Mouse (Mus musculus): ENCODE results near the gene Cdh13. TPM values are rescaled to one million over a fixed set of nuclear protein-coding genes. Genes with fewer than 3 reads are reported as not detected.

Gene Cdh13
- polyA plus RNA-seq, 1 experiment from 2014 or later: 18.5 TPM

GRCm38 (mm10) chr8:118838801-118839200 lies 555.3 kb downstream of the Cdh13 start:
- Histone ChIP-seq H3K4me2 (replicated peaks; ENCODE audit: low read depth) (no peak overlapping the region), H3K9me3 (ENCODE audit: control insufficient read depth, low read length) (no peaks in the 10 kb centered on the region), H3K4me3 (ENCODE audit: low read depth, low read length) (no peak overlapping the region), H3K36me3 (ENCODE audit: control insufficient read depth, insufficient read depth, low read length) (no peaks in the 10 kb centered on the region), H3K27me3 (ENCODE audit: control insufficient read depth, insufficient read depth, low read length) (no peaks in the 10 kb centered on the region), H3K27ac (replicated peaks) (no peak overlapping the region), H3K9ac (ENCODE audit: low read length) (no peak overlapping the region), H3K4me1 (replicated peaks; ENCODE audit: control insufficient read depth, insufficient read depth) (no peaks in the 10 kb centered on the region)
- DNase-seq (ENCODE audit: low spot score) (no peak), ATAC-seq (ENCODE audit: low FRiP score, low TSS enrichment) (no peak)
- TF ChIP-seq EP300 (optimal IDR thresholded peaks at IDR 0.05) (no peak), CTCF (IDR thresholded peaks at IDR 0.05; ENCODE audit: low read depth) (no peak)
- 44% methylated on average over 2 of the region's 2 CpGs for WGBS

- no peak overlapping the region for H3K27ac ChIP-seq (replicated peaks)
- no peaks in the 10 kb centered on the region for H3K36me3 ChIP-seq (ENCODE audit: control insufficient read depth, insufficient read depth, low read length)
- H3K9me3 ChIP-seq (ENCODE audit: control insufficient read depth, low read length): no peaks in the 10 kb centered on the region
- H3K4me1 ChIP-seq (replicated peaks; ENCODE audit: control insufficient read depth, insufficient read depth): no peaks in the 10 kb centered on the region
- ATAC-seq (ENCODE audit: low FRiP score, low TSS enrichment): no peak
- no peak overlapping the region for H3K4me2 ChIP-seq (replicated peaks; ENCODE audit: low read depth)
- H3K27me3 ChIP-seq (ENCODE audit: control insufficient read depth, insufficient read depth, low read length): no peaks in the 10 kb centered on the region
- no peak overlapping the region for H3K9ac ChIP-seq (ENCODE audit: low read length)
- H3K4me3 ChIP-seq (ENCODE audit: low read depth, low read length): no peak overlapping the region
- DNase-seq (ENCODE audit: low spot score): no peak
- TF ChIP-seq EP300 (optimal IDR thresholded peaks at IDR 0.05) (no peak), CTCF (IDR thresholded peaks at IDR 0.05; ENCODE audit: low read depth) (no peak)
These were observed 562.2 kb downstream of the Cdh13 start for GRCm38 (mm10) chr8:118845690-118846089.

- DNase-seq (ENCODE audit: low spot score): no peak
- TF ChIP-seq EP300 (optimal IDR thresholded peaks at IDR 0.05): no peak
- ATAC-seq (ENCODE audit: low FRiP score, low TSS enrichment): no peak
- WGBS: 56% methylated on average over 5 of the region's 5 CpGs
- H3K9ac ChIP-seq (ENCODE audit: low read length): no peak overlapping the region
- no peaks in the 10 kb centered on the region for H3K27me3 ChIP-seq (ENCODE audit: control insufficient read depth, insufficient read depth, low read length)
- H3K27ac ChIP-seq (replicated peaks): no peak overlapping the region
- H3K36me3 ChIP-seq (ENCODE audit: control insufficient read depth, insufficient read depth, low read length): no peaks in the 10 kb centered on the region
- no peak overlapping the region for H3K4me3 ChIP-seq (ENCODE audit: low read depth, low read length)
- no peak overlapping the region for H3K4me2 ChIP-seq (replicated peaks; ENCODE audit: low read depth)
- H3K4me1 ChIP-seq (replicated peaks; ENCODE audit: control insufficient read depth, insufficient read depth): no peaks in the 10 kb centered on the region
- no peaks in the 10 kb centered on the region for H3K9me3 ChIP-seq (ENCODE audit: control insufficient read depth, low read length)
These were observed 564.5 kb downstream of the Cdh13 start for GRCm38 (mm10) chr8:118848021-118848420.

GRCm38 (mm10) chr8:118849515-118849914 lies 566.0 kb downstream of the Cdh13 start:
- no peaks in the 10 kb centered on the region for H3K4me1 ChIP-seq (replicated peaks; ENCODE audit: control insufficient read depth, insufficient read depth)
- no peak overlapping the region for H3K4me2 ChIP-seq (replicated peaks; ENCODE audit: low read depth)
- H3K27me3 ChIP-seq (ENCODE audit: control insufficient read depth, insufficient read depth, low read length): no peaks in the 10 kb centered on the region
- H3K9me3 ChIP-seq (ENCODE audit: control insufficient read depth, low read length): no peaks in the 10 kb centered on the region
- no peak for ATAC-seq (ENCODE audit: low FRiP score, low TSS enrichment)
- no peaks in the 10 kb centered on the region for H3K36me3 ChIP-seq (ENCODE audit: control insufficient read depth, insufficient read depth, low read length)
- WGBS: 61% methylated on average over 3 of the region's 3 CpGs
- no peak overlapping the region for H3K4me3 ChIP-seq (ENCODE audit: low read depth, low read length)
- no peak overlapping the region for H3K9ac ChIP-seq (ENCODE audit: low read length)
- DNase-seq (ENCODE audit: low spot score): no peak
- TF ChIP-seq EP300 (optimal IDR thresholded peaks at IDR 0.05): no peak
- H3K27ac ChIP-seq (replicated peaks): no peak overlapping the region

DNA sequence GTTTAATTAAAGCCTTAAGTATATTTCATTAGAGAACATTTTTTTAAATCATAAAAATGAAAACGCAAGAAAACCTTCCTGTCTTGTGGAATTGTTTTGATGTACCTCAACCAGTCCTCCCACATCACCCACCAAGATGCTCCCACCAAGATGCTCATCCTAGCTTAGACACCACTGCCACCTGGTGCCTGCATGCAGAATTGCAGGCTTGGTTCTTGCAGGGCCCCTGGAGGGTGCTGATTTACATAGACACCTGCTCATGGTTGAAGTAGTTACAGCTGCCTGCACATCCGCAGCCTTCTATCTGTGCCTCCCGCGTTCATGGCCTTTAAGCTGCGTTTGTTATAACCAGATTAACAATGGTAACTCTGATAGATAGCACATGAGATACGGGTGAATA lies 566.8 kb downstream of the Cdh13 start:
- H3K4me3 ChIP-seq (ENCODE audit: low read depth, low read length): no peak overlapping the region
- ATAC-seq (ENCODE audit: low FRiP score, low TSS enrichment) (no peak), DNase-seq (ENCODE audit: low spot score) (peak; percentile 42)
- H3K4me1 ChIP-seq (replicated peaks; ENCODE audit: control insufficient read depth, insufficient read depth): no peaks in the 10 kb centered on the region
- H3K27me3 ChIP-seq (ENCODE audit: control insufficient read depth, insufficient read depth, low read length): no peaks in the 10 kb centered on the region
- H3K4me2 ChIP-seq (replicated peaks; ENCODE audit: low read depth): no peak overlapping the region
- TF ChIP-seq CTCF (IDR thresholded peaks at IDR 0.05; ENCODE audit: low read depth) (peak; percentile 94), EP300 (optimal IDR thresholded peaks at IDR 0.05) (no peak)
- H3K9ac ChIP-seq (ENCODE audit: low read length): no peak overlapping the region
- no peak overlapping the region for H3K27ac ChIP-seq (replicated peaks)
- 21% methylated on average over 6 of the region's 6 CpGs for whole genome bisulfite sequencing
- H3K36me3 ChIP-seq (ENCODE audit: control insufficient read depth, insufficient read depth, low read length): no peaks in the 10 kb centered on the region
- no peaks in the 10 kb centered on the region for H3K9me3 ChIP-seq (ENCODE audit: control insufficient read depth, low read length)

GRCm38 (mm10) chr8:118851361-118851760 lies 567.8 kb downstream of the Cdh13 start:
- Histone ChIP-seq H3K4me1 (replicated peaks; ENCODE audit: control insufficient read depth, insufficient read depth) (no peaks in the 10 kb centered on the region), H3K36me3 (ENCODE audit: control insufficient read depth, insufficient read depth, low read length) (no peaks in the 10 kb centered on the region), H3K4me2 (replicated peaks; ENCODE audit: low read depth) (no peak overlapping the region), H3K9ac (ENCODE audit: low read length) (no peak overlapping the region), H3K27me3 (ENCODE audit: control insufficient read depth, insufficient read depth, low read length) (no peaks in the 10 kb centered on the region), H3K27ac (replicated peaks) (no peak overlapping the region), H3K9me3 (ENCODE audit: control insufficient read depth, low read length) (no peaks in the 10 kb centered on the region), H3K4me3 (ENCODE audit: low read depth, low read length) (no peak overlapping the region)
- WGBS: 94% methylated on average over 10 of the region's 10 CpGs
- DNase-seq (ENCODE audit: low spot score) (no peak), ATAC-seq (ENCODE audit: low FRiP score, low TSS enrichment) (no peak)
- TF ChIP-seq EP300 (optimal IDR thresholded peaks at IDR 0.05) (no peak), CTCF (IDR thresholded peaks at IDR 0.05; ENCODE audit: low read depth) (no peak)

All from stomach, postnatal 0 days (tissue).